Mouse (Mus musculus) lung, adult 2 months (tissue): ENCODE data around the gene Fbxo3. TPM values are rescaled to one million over a fixed set of nuclear protein-coding genes. Genes with fewer than 3 reads are reported as not detected.
"Not testable (repeated sequence)": the region's sequence is repeated elsewhere in the genome, so short reads cannot be mapped to it uniquely, and the experiment has no call there.

Experiments
- DNase-seq: peaks from one replicate; pipeline ENCODE4 v3.0.0; 2022
- H3K4me1 ChIP-seq: fragments of 200-500 bp; 2 replicates; pipeline ENCODE4 v1.6.1; 2011; ENCODE audit warnings: low read length; ENCODE audit not compliant: control insufficient read depth, insufficient read depth
- H3K4me3 ChIP-seq: fragments of 200-500 bp; replicated peaks from 2 replicates; pipeline ENCODE3; 2011; ENCODE audit warnings: low read depth, mild to moderate bottlenecking, control low read depth, low read length; ENCODE audit errors: extremely low read depth
- CTCF ChIP-seq: fragments of 200-500 bp; IDR thresholded peaks from 2 replicates; pipeline ENCODE4 v1.5.1; 2011; ENCODE audit warnings: mild to moderate bottlenecking, low read length, control low read depth; ENCODE audit not compliant: insufficient read depth
- POLR2A ChIP-seq: fragments of 200-500 bp; IDR thresholded peaks from 2 replicates; pipeline ENCODE4 v1.6.1; 2011; ENCODE audit warnings: low read depth, mild to moderate bottlenecking, control low read depth, low read length, borderline replicate concordance; ENCODE audit errors: extremely low read depth
- WGBS: fragments of 180-500 bp; shearing (Covaris S2); methylation state at CpG from one replicate; pipeline ENCODE4 v1.1.7; 2018; 5-methylcytosine and 5-hydroxymethylcytosine counted together
- polyA plus RNA-seq: library from polyadenylated mRNA; depleted of rRNA; stranded (reverse); fragments of >200 nt; gene quantifications from 2 replicates; pipeline ENCODE4 v1.2.3, GENCODE M21; 2012

Gene Fbxo3
- polyA plus RNA-seq, 1 experiment = 19.3 TPM

DNA sequence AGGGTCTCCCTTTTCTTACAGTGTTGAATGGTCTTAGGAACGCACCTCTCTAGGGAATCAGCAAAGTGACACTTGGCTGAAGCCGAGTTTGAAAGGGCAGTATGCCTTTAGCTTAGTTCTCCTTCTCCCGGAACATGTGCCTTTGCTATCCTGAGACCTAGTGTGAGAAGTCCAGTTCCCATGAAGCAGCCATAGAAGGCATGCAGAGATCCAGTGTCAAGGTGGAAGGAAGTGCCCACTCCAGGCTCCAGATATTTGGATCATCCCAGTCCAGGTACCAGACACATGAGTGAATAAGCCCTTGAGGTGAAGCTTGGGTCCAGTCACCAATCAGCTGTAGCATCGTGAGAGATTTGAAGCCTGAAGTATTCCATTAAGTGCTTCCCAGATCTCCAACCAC is 31.4 kb downstream of the Fbxo3 start:
- TF ChIP-seq CTCF (no peak), POLR2A (no peak)
- 82% methylated on average over 4 of the region's 4 CpGs for WGBS
- DNase-seq = no peak
- Histone ChIP-seq H3K4me1 (no peaks in the 10 kb centered on the region), H3K4me3 (no peak overlapping the region)

- Histone ChIP-seq H3K4me1 (no peaks in the 10 kb centered on the region), H3K4me3 (no peak overlapping the region)
- TF ChIP-seq POLR2A (no peak), CTCF (no peak)
- WGBS = 62% methylated on average over 10 of the region's 10 CpGs
- no peak for DNase-seq
Measured at GRCm38 (mm10) chr2:104059786-104060185, 32.3 kb downstream of the Fbxo3 start.

GRCm38 (mm10) chr2:104060996-104061395 is 33.5 kb downstream of the Fbxo3 start:
- 96% methylated on average over 6 of the region's 6 CpGs for WGBS
- no peak overlapping the region for H3K4me3 ChIP-seq
- no peaks in the 10 kb centered on the region for H3K4me1 ChIP-seq
- no peak for DNase-seq
- TF ChIP-seq POLR2A (no peak), CTCF (no peak)

DNA sequence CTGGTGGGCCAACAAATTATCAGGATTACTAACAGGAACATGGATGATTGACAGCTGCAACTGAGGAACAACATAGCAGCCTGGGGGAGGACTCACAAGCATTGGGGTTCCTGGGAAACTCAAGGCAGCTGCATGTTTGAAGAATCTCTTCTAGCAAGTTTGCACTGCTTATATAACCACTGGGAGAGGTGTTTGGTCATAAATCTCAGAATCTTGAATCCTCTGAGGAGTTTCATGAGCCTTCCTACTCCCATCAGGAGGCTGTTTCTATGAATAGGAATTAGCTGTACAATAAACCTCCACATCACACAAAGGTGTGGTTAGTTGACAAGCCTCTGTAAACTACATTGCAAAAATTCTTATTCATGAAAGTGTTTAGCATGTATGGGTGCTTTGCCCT is 35.1 kb downstream of the Fbxo3 start:
- Histone ChIP-seq H3K4me1 (no peaks in the 10 kb centered on the region), H3K4me3 (no peak overlapping the region)
- no peak for DNase-seq
- TF ChIP-seq CTCF (no peak), POLR2A (no peak)

DNA sequence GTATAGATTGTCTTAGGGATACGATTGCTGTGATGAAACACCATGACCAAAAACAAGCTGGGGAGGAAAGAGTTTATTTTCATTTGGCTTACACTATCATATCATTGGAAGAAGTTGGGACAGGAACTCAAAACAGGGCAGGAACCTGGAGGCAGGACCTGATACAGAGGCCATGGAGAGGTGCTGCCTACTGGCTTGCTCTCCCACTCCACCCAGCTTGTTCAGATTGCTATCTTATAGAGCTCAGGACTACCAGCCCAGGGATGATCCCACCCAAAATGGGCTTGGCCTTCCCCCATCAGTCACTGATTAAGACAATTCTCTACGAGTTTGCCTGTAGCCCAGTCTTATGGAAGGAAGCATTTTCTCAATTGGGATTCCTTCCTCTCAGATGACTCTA is 36.6 kb downstream of the Fbxo3 start:
- H3K4me1 ChIP-seq = no peaks in the 10 kb centered on the region
- no peak for DNase-seq
- no peak for TF ChIP-seq CTCF
- no peak for TF ChIP-seq POLR2A
- H3K4me3 ChIP-seq = no peak overlapping the region
- WGBS = 70% methylated on average over 2 of the region's 2 CpGs

- 82% methylated on average over 6 of the region's 6 CpGs for WGBS
Measured at GRCm38 (mm10) chr2:104065526-104065925, 38.0 kb downstream of the Fbxo3 start, which contains the start of gene Gm10912. Gene Gm10912, plus strand, starts transcription at chr2:104065826.

DNA sequence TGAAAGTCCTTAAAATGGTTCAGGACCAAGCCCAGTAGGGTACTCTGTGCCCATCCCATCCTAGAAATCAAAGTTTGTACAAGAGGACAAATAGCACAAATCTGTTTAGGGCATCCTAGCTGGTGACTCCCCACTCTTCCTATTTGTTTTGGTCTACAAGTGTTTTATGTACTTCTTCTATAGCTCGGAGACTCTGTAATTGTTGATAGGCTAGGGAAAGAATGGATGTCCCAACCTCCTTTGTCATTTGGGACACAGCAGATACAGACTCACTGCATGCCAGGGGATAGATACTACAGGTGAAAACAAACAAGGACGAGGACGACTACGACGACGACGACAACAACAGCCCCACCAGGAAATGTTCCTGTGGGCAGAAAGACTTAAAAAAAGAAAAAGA is 40.9 kb downstream of the Fbxo3 start, which contains the start of gene Gm10799:
Gene Gm10799, minus strand, starts transcription at position 101 of the 400 bp plus-strand sequence.
- H3K4me3 ChIP-seq, DNase-seq, H3K4me1 ChIP-seq: not testable (repeated sequence)
- whole genome bisulfite sequencing = 39% methylated on average over 7 of the region's 7 CpGs

More at GRCm38 (mm10) chr2:104065526-104065925, 38.0 kb downstream of the Fbxo3 start, which contains the start of gene Gm10912:
- not testable (repeated sequence) for DNase-seq, H3K4me1 ChIP-seq, H3K4me3 ChIP-seq

DNA sequence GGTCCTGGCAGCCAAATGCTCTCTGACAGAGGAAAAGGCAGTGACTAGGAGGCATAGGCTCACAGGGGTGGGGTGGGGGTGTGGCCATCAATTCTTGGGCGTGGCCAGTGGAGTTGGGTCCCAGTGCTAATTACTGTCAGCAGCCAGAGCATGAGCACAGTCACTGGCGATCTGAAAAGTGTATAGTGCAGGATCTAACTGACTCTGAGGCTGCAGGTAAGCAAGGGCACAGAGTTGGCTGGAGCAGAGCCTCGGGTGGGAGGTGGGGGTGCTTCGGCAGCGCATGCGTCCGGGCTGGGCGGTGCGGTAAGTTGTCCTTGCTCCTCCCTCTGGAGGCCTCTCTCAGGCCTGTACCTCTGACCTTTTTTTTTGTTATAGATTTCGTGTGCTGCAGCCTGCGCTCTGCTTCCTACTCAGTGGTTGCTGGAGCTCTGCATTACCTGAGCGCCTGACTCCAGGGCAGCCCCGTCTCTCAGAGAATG is 42.2 kb downstream of the Fbxo3 start, which contains the start of gene Cd59b:
Gene Cd59b, plus strand, starts transcription at position 146 of the 482 bp plus-strand sequence.
- 16% methylated on average over 13 of the region's 13 CpGs for WGBS
- Histone ChIP-seq H3K4me1 (no peaks in the 10 kb centered on the region), H3K4me3 (peak within 1 kb of the TSS; percentile 82)
- DNase-seq = peak; percentile 46
- TF ChIP-seq CTCF = no peak
- no peak for TF ChIP-seq POLR2A

DNA sequence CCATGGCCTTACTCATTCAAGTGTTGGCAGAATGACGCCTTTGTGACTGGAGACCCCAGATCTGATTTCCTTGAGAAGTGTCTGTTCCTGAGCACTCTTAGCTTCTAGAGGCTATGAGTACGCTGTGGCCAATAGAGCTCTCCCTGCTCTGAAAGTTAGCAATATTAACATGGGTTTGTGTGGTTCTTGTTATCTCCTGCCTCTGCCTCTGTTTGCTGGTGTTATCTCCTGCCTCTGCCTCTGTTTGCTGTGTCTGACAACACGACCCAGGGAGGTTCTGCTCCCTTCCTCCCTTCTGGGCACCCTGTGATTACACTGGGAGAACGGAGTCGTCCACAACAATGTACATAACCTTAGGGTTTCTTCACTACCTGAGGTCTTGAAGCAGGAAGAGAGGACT is 50.8 kb downstream of the Fbxo3 start:
- not testable (repeated sequence) for H3K4me3 ChIP-seq, H3K4me1 ChIP-seq, DNase-seq
- WGBS = 64% methylated on average over 5 of the region's 5 CpGs

DNA sequence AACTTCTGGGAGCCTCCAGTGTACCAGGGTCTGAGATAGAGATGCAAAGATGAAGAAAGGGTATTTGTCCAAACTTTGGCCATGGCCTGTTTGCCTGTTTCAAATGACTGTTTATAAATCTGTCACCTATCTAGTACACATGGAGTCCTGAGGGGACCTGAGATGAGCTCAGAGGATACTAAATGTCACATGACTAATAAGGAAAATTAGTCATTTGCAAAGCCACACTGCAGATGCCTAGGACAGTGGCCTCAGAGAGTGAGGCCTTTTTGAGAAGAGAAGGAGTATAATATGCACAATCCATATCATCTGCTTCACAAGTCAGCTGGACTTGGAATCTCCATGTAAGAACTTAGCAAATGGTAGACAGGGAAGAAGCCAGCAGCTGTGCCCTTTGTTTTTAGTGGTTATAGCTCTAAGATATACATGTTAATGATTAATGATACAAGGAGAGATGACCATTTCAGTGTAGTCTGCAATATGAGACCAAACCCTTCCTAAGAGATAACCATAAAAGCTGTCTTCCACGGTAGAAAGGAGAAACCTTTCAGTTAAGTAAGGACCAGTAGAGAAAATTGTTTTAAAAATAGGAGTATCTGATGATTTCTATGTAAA is 54.0 kb downstream of the Fbxo3 start:
- H3K4me1 ChIP-seq, H3K4me3 ChIP-seq, DNase-seq: not testable (repeated sequence)
- WGBS = no CpG with 5 or more reads among the region's 1 CpGs

GRCm38 (mm10) chr2:104082474-104082873 is 55.0 kb downstream of the Fbxo3 start:
- Histone ChIP-seq H3K4me1 (no peaks in the 10 kb centered on the region), H3K4me3 (no peak overlapping the region)
- DNase-seq = no peak
- TF ChIP-seq POLR2A (no peak), CTCF (no peak)

- not testable (repeated sequence) for H3K4me3 ChIP-seq, H3K4me1 ChIP-seq, DNase-seq
Measured at GRCm38 (mm10) chr2:104084027-104084426, 56.5 kb downstream of the Fbxo3 start.

- H3K4me3 ChIP-seq, DNase-seq, H3K4me1 ChIP-seq: not testable (repeated sequence)
- WGBS = 83% methylated on average over 1 of the region's 1 CpGs
Measured at GRCm38 (mm10) chr2:104087562-104087961, 60.0 kb downstream of the Fbxo3 start.
